Mouse (Mus musculus) lung, embryonic 15.5 days (tissue): ENCODE data around the gene Tmem163. TPM values are rescaled to one million over a fixed set of nuclear protein-coding genes. Genes with fewer than 3 reads are reported as not detected.

Source experiments
- ATAC-seq: fragments of 200-750 bp; cut with Nextera tagmentation; 2 replicates; pipeline ENCODE4 v1.8.0; 2017; ENCODE audit warnings: moderate number of reproducible peaks, borderline replicate concordance; ENCODE audit not compliant: low FRiP score, low TSS enrichment; ENCODE audit errors: extremely low read depth
- H3K27ac ChIP-seq: fragments of 300-500 bp; sonication (generic); 2 replicates; pipeline ENCODE4 v1.5.1; 2015; ENCODE audit warnings: moderate library complexity, mild to moderate bottlenecking, inconsistent platforms
- H3K27me3 ChIP-seq: fragments of 300-500 bp; sonication (generic); 2 replicates; pipeline ENCODE4 v1.6.1; 2015; ENCODE audit warnings: inconsistent platforms
- H3K36me3 ChIP-seq: fragments of 300-500 bp; sonication (generic); 2 replicates; pipeline ENCODE4 v1.6.1; 2015; ENCODE audit warnings: inconsistent platforms
- H3K4me1 ChIP-seq: fragments of 300-500 bp; sonication (generic); 2 replicates; pipeline ENCODE4 v1.6.1; 2015; ENCODE audit warnings: inconsistent platforms
- H3K4me2 ChIP-seq: fragments of 300-500 bp; sonication (generic); 2 replicates; pipeline ENCODE4 v1.6.1; 2015; ENCODE audit warnings: inconsistent platforms, mild to moderate bottlenecking, moderate library complexity
- H3K4me3 ChIP-seq: fragments of 300-500 bp; sonication (generic); 2 replicates; pipeline ENCODE4 v1.5.1; 2015; ENCODE audit warnings: mild to moderate bottlenecking, inconsistent platforms
- H3K9ac ChIP-seq: fragments of 300-500 bp; sonication (generic); 2 replicates; pipeline ENCODE4 v1.6.1; 2015; ENCODE audit warnings: inconsistent platforms
- H3K9me3 ChIP-seq: fragments of 300-500 bp; sonication (generic); 2 replicates; pipeline ENCODE4 v1.6.1; 2016; ENCODE audit warnings: inconsistent platforms
- whole genome bisulfite sequencing: fragments of 180-500 bp; shearing (Covaris S2); methylation state at CpG from one replicate; pipeline ENCODE4 v1.1.7; 2015; 5-methylcytosine and 5-hydroxymethylcytosine counted together
- polyA plus RNA-seq: library from polyadenylated mRNA; unstranded; fragments of >200 nt; fragmentation: Nextera tagmentation; extraction: Ambion mirVana; gene quantifications from 2 replicates; pipeline ENCODE4 v1.2.1, GENCODE M21; 2015

Tmem163 gene
- polyA plus RNA-seq, 1 experiment from 2014 or later: 5.2 TPM

DNA sequence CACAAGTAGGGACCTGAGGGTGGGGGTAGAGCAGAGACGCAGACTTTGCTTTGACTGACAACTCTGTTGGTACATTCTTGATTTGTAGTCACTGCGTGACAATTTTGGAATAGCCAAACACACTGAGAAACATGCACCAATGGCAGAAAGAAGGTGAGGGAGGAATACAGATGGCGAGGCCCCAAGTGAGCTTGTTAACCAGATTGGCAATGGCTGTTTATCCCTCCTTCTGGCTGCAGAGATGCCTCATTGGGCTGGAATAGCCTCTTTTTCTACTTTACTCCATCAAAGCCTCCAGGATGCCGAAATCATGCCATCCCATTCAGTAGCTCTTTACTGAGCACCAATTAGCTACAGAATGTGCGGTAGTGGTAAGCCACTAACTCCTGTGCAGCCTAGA is 203.6 kb downstream of the Tmem163 start:
- WGBS: 89% methylated on average over 5 of the region's 5 CpGs

DNA sequence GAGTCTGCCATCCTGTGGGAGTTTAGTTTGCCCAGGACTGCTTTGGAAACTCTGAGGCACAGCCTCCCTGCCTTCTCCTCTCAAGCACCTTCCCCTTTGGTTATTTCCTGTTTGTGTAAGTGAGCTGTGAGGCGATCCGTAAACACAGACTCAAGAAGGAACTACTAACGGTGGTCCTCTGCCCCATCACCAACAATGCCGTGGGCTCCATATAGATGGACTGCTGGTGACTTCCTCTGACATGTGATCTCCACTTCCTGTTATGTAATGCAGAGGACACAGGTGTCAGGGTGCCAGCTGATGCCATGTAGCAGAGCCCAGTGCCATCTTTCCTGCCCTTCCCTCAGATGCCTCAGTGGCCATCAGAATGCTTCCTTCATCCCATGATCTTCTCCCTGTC is 209.2 kb downstream of the Tmem163 start:
- ATAC-seq: no peak
- H3K9ac ChIP-seq: no peak overlapping the region
- 57% methylated on average over 4 of the region's 4 CpGs for WGBS
- H3K4me3 ChIP-seq: no peak overlapping the region
- no peaks in the 10 kb centered on the region for H3K9me3 ChIP-seq
- no peak overlapping the region for H3K4me2 ChIP-seq
- H3K27ac ChIP-seq: no peak overlapping the region
- no peaks in the 10 kb centered on the region for H3K36me3 ChIP-seq
- no peaks in the 10 kb centered on the region for H3K4me1 ChIP-seq
- H3K27me3 ChIP-seq: no peaks in the 10 kb centered on the region

More for the DNA sequence above, 203.6 kb downstream of the Tmem163 start:
- ATAC-seq: no peak
- Histone ChIP-seq H3K9me3 (no peaks in the 10 kb centered on the region), H3K9ac (no peak overlapping the region), H3K27me3 (no peaks in the 10 kb centered on the region), H3K4me1 (no peaks in the 10 kb centered on the region), H3K4me3 (no peak overlapping the region), H3K4me2 (no peak overlapping the region), H3K36me3 (no peaks in the 10 kb centered on the region), H3K27ac (no peak overlapping the region)

- Histone ChIP-seq H3K36me3 (0 out of 2 replicates have a peak, but pooled peaks cover 2% of the 10 kb centered on the region), H3K27me3 (no peaks in the 10 kb centered on the region), H3K4me1 (no peaks in the 10 kb centered on the region), H3K9me3 (no peaks in the 10 kb centered on the region), H3K27ac (no peak overlapping the region), H3K4me3 (no peak overlapping the region), H3K4me2 (no peak overlapping the region), H3K9ac (no peak overlapping the region)
- 95% methylated on average over 5 of the region's 5 CpGs for WGBS
- no peak for ATAC-seq
Measured at GRCm38 (mm10) chr1:127467238-127467637, 212.1 kb downstream of the Tmem163 start.

GRCm38 (mm10) chr1:127465292-127465691 is 214.1 kb downstream of the Tmem163 start:
- H3K9ac ChIP-seq: no peak overlapping the region
- no peaks in the 10 kb centered on the region for H3K27me3 ChIP-seq
- WGBS: 53% methylated on average over 6 of the region's 6 CpGs
- no peak for ATAC-seq
- H3K4me2 ChIP-seq: no peak overlapping the region
- H3K36me3 ChIP-seq: 0 out of 2 replicates have a peak, but pooled peaks cover 4% of the 10 kb centered on the region
- no peaks in the 10 kb centered on the region for H3K9me3 ChIP-seq
- no peaks in the 10 kb centered on the region for H3K4me1 ChIP-seq
- no peak overlapping the region for H3K27ac ChIP-seq
- H3K4me3 ChIP-seq: no peak overlapping the region

DNA sequence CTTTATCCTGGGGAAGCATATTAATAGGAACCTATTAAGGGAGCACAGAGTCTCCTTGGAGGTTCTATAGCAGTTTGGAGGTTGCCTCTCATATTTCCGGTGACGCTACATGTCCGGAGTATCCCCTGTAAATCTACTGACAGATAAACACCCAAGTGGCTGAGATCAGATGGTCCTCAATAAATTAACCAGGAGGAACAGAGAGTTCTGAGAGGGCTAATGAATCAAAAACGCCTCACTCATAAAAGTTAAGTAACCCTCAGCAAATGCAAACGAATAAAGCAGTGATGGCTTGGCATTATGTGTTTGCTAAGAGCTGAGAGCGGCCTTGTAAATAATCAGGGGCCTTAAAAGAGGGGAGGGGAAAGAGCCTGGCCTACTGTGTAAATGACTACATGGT is 215.3 kb downstream of the Tmem163 start:
- no peak overlapping the region for H3K27ac ChIP-seq
- H3K4me1 ChIP-seq: no peaks in the 10 kb centered on the region
- no peak overlapping the region for H3K4me3 ChIP-seq
- WGBS: 62% methylated on average over 6 of the region's 6 CpGs
- H3K9me3 ChIP-seq: no peaks in the 10 kb centered on the region
- H3K4me2 ChIP-seq: no peak overlapping the region
- no peak overlapping the region for H3K9ac ChIP-seq
- H3K36me3 ChIP-seq: 0 out of 2 replicates have a peak, but pooled peaks cover 4% of the 10 kb centered on the region
- no peak for ATAC-seq
- H3K27me3 ChIP-seq: no peaks in the 10 kb centered on the region

DNA sequence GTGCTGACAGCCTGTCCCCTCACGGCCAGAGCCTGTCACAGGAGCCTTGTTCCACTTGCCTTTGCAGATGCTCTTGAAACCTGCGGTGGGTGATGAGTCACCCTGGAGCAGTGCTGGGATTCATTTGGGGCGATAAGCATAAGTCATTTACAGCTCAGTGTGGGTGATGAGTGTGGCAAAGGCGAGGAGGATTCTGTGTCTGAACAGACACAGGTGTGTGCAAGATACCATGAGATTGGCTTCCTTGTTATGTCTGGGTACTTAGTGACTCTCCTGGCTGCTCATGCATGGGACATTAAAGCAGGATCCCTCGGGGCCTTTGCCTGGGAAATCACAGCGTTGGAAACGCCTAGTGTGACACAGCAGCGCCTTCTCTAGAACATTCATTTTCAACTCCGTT is 218.3 kb downstream of the Tmem163 start:
- 79% methylated on average over 9 of the region's 9 CpGs for WGBS
- Histone ChIP-seq H3K27me3 (no peaks in the 10 kb centered on the region), H3K4me1 (no peaks in the 10 kb centered on the region), H3K4me2 (no peak overlapping the region), H3K9me3 (no peaks in the 10 kb centered on the region), H3K27ac (no peak overlapping the region), H3K9ac (no peak overlapping the region), H3K4me3 (no peak overlapping the region), H3K36me3 (0 out of 2 replicates have a peak, but pooled peaks cover 4% of the 10 kb centered on the region)
- ATAC-seq: no peak

DNA sequence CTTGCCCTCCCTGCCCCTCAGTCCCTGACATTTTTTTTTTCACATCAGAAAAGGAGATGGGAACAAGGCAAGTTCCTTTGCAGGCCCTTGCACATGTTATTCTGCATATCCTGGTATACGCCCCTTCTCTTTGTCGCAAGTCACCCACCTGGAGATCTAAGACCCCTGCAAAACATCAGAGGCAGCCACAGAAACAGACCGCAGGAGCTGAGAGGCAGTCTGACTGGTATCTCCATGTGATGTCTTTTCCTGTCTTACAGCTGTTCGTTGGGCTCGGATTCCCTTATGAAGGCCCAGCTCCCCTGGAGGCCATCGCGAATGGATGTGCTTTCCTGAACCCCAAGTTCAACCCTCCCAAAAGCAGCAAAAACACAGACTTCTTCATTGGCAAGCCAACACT is 219.8 kb downstream of the Tmem163 start:
- H3K27me3 ChIP-seq: no peaks in the 10 kb centered on the region
- H3K27ac ChIP-seq: no peak overlapping the region
- no peak overlapping the region for H3K4me3 ChIP-seq
- 0 out of 2 replicates have a peak, but pooled peaks cover 4% of the 10 kb centered on the region for H3K36me3 ChIP-seq
- H3K9me3 ChIP-seq: no peaks in the 10 kb centered on the region
- no peak for ATAC-seq
- H3K4me1 ChIP-seq: no peaks in the 10 kb centered on the region
- no peak overlapping the region for H3K9ac ChIP-seq
- WGBS: 85% methylated on average over 7 of the region's 7 CpGs
- H3K4me2 ChIP-seq: no peak overlapping the region

DNA sequence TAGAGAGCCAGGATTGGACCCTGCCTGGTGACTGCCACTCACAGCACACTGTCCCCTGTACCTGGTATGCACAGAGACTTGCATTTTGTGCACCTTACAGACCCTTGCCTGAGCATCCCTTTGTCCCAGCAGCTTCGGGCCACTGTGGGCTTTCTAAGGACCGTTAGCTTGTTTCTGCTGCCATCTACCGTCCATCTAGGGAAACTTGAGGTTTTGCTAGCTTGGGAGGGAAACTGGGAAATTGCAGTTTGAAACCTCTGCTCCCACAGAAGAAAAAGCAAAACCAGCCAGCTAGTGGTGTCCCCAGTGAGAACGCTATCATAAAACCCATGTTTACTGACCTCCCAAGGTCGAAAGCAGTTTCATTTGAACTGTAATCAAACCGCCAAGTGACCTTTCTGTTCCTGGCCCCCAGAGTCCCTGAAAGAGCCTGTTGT is 220.3 kb downstream of the Tmem163 start:
- Histone ChIP-seq H3K27ac (no peak overlapping the region), H3K9me3 (no peaks in the 10 kb centered on the region), H3K36me3 (0 out of 2 replicates have a peak, but pooled peaks cover 4% of the 10 kb centered on the region), H3K27me3 (no peaks in the 10 kb centered on the region), H3K4me1 (no peaks in the 10 kb centered on the region), H3K4me2 (no peak overlapping the region), H3K9ac (no peak overlapping the region), H3K4me3 (no peak overlapping the region)
- 0 out of 2 replicates have a peak, but pooled peaks have one; percentile 32 for ATAC-seq
- WGBS: 12% methylated on average over 6 of the region's 6 CpGs

- no peaks in the 10 kb centered on the region for H3K36me3 ChIP-seq
- ATAC-seq: no peak
- no peak overlapping the region for H3K4me2 ChIP-seq
- H3K9me3 ChIP-seq: no peaks in the 10 kb centered on the region
- H3K4me3 ChIP-seq: no peak overlapping the region
- H3K9ac ChIP-seq: no peak overlapping the region
- H3K4me1 ChIP-seq: no peaks in the 10 kb centered on the region
- H3K27me3 ChIP-seq: no peaks in the 10 kb centered on the region
- WGBS: 88% methylated on average over 6 of the region's 6 CpGs
- H3K27ac ChIP-seq: no peak overlapping the region
Measured at GRCm38 (mm10) chr1:127453397-127453796, 226.0 kb downstream of the Tmem163 start.

- H3K27ac ChIP-seq: no peak overlapping the region
Measured at GRCm38 (mm10) chr1:127444836-127445485, 234.4 kb downstream of the Tmem163 start.

GRCm38 (mm10) chr1:127442880-127443877 is 236.2 kb downstream of the Tmem163 start:
- 38% methylated on average over 14 of the region's 14 CpGs for WGBS
- ATAC-seq: peak; percentile 39; the same call in 1 of the 2 replicates
- no peak overlapping the region for H3K9ac ChIP-seq
- H3K4me3 ChIP-seq: no peak overlapping the region
- peaks cover 10% of the 10 kb centered on the region; the same call in 1 of the 2 replicates for H3K36me3 ChIP-seq
- H3K27ac ChIP-seq: no peak overlapping the region
- no peaks in the 10 kb centered on the region for H3K27me3 ChIP-seq
- H3K9me3 ChIP-seq: no peaks in the 10 kb centered on the region
- no peak overlapping the region for H3K4me2 ChIP-seq
- H3K4me1 ChIP-seq: peaks cover 3% of the 10 kb centered on the region; the same call in 1 of the 2 replicates

More at GRCm38 (mm10) chr1:127444836-127445485, 234.4 kb downstream of the Tmem163 start:
- Histone ChIP-seq H3K4me2 (no peak overlapping the region), H3K4me1 (peaks cover 3% of the 10 kb centered on the region; the same call in 1 of the 2 replicates), H3K9me3 (no peaks in the 10 kb centered on the region), H3K36me3 (peaks cover 10% of the 10 kb centered on the region; the same call in 1 of the 2 replicates), H3K4me3 (no peak overlapping the region), H3K27me3 (no peaks in the 10 kb centered on the region), H3K9ac (no peak overlapping the region)
- no peak for ATAC-seq
- WGBS: 46% methylated on average over 5 of the region's 5 CpGs
